Mouse (Mus musculus) cerebellum, adult 2 months (tissue): Measurements from ENCODE around the gene Pla2g3. TPM values are rescaled to one million over a fixed set of nuclear protein-coding genes. Genes with fewer than 3 reads are reported as not detected.
A peak's percentile ranks its signal among the peaks of the same experiment; 100 is the strongest.

ENCODE experiments used
- DNase-seq, 2 experiments: peaks; one replicate each; pipeline ENCODE4 v3.0.0; 2021
- H3K27ac ChIP-seq: fragments of 200-500 bp; 2 replicates; pipeline ENCODE4 v1.5.1; 2012; ENCODE audit warnings: low read length, control low read depth, inconsistent platforms; ENCODE audit not compliant: insufficient read depth
- H3K27me3 ChIP-seq: fragments of 200-500 bp; 2 replicates; pipeline ENCODE4 v1.6.1; 2012; ENCODE audit warnings: inconsistent platforms, mild to moderate bottlenecking, low read length, moderate library complexity; ENCODE audit not compliant: control insufficient read depth, insufficient read depth
- H3K4me1 ChIP-seq: fragments of 200-500 bp; 2 replicates; pipeline ENCODE4 v1.6.1; 2011; ENCODE audit warnings: low read length; ENCODE audit not compliant: control insufficient read depth, insufficient read depth
- H3K4me3 ChIP-seq: fragments of 200-500 bp; replicated peaks from 2 replicates; pipeline ENCODE3; 2011; ENCODE audit warnings: mild to moderate bottlenecking, low read depth, low read length, control low read depth; ENCODE audit not compliant: insufficient read depth
- CTCF ChIP-seq: fragments of 200-500 bp; IDR thresholded peaks from 2 replicates; pipeline ENCODE4 v1.5.1; 2011; ENCODE audit warnings: low read depth, mild to moderate bottlenecking, control low read depth, low read length, moderate library complexity, borderline replicate concordance; ENCODE audit not compliant: insufficient read depth
- POLR2A ChIP-seq: fragments of 200-500 bp; IDR thresholded peaks from 2 replicates; pipeline ENCODE4 v1.6.1; 2011; ENCODE audit warnings: low read length, control low read depth, borderline replicate concordance; ENCODE audit not compliant: insufficient read depth
- WGBS: fragments of 180-500 bp; shearing (Covaris S2); methylation state at CpG from one replicate; pipeline ENCODE4 v1.1.7; 2018; 5-methylcytosine and 5-hydroxymethylcytosine counted together
- polyA plus RNA-seq: library from polyadenylated mRNA; depleted of rRNA; stranded (reverse); fragments of >200 nt; gene quantifications from 2 replicates; pipeline ENCODE4 v1.2.3, GENCODE M21; 2012

Gene Pla2g3
- polyA plus RNA-seq, 1 experiment = 4.0 TPM

- DNase-seq = peak in 1 of 2 experiments; percentile 41
- WGBS = 33% methylated on average over 5 of the region's 5 CpGs
- no peak overlapping the region for H3K4me3 ChIP-seq
- TF ChIP-seq POLR2A (no peak), CTCF (no peak)
- no peaks in the 10 kb centered on the region for H3K27me3 ChIP-seq
- no peak overlapping the region for H3K27ac ChIP-seq
- H3K4me1 ChIP-seq = peaks cover 32% of the 10 kb centered on the region
Measured at GRCm38 (mm10) chr11:3496756-3497155, 8.7 kb downstream of the Pla2g3 start.

DNA sequence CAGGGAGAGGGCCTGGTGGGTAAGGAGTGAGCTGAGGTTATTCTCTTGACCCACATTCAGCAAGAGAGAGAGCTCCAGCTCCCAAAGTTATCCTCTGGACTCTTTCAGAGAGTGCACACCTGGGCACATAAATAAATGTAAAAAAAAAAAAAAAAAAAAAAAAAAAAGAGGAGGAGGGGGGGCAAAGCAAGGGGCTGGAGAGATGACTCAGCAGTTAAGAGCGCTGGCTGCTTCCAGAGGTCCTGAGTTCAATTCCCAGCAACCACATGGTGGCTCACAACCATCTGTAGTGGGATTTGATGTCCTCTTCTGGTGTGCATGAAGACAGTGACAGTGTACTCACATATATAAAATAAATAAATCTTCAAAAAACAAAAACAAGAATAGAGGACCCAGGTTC, 9.2 kb downstream of the Pla2g3 start:
- no peaks in the 10 kb centered on the region for H3K27me3 ChIP-seq
- H3K4me3 ChIP-seq = no peak overlapping the region
- H3K4me1 ChIP-seq = peaks cover 27% of the 10 kb centered on the region
- DNase-seq = no peak
- no peak overlapping the region for H3K27ac ChIP-seq
- WGBS = 77% methylated on average over 1 of the region's 1 CpGs
- TF ChIP-seq CTCF = no peak

DNA sequence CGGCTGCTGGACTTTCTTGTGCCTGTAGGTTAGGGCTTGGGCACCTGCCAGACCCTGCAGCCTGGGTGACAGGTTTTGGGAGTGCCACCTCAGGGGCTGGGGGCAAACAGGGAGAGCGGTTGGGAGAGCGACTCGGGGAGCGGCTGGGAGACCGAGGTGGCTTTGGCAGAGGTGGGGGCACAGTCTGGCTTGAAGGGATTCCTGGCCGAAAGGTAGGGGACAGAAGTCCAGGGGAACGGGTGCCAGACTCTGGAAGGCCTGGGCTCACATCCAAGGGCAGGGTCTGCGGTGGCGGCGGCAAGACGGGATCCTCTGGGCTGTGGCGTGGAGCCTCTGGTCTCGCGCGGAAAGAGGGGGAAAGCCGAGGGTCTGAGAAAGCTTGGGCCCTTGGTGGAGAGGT, 14.0 kb downstream of the Pla2g3 start:
- 18% methylated on average over 17 of the region's 17 CpGs for WGBS
- H3K27ac ChIP-seq = peak overlapping the region; percentile 94
- TF ChIP-seq POLR2A = no peak
- H3K4me3 ChIP-seq = peak overlapping the region; percentile 87
- peaks cover 31% of the 10 kb centered on the region for H3K4me1 ChIP-seq
- no peaks in the 10 kb centered on the region for H3K27me3 ChIP-seq
- peak in 1 of 2 experiments; percentile 69 for DNase-seq

GRCm38 (mm10) chr11:3502459-3503072, 14.5 kb downstream of the Pla2g3 start:
- peak; percentile 70 to 74 for DNase-seq
- 12% methylated on average over 18 of the region's 18 CpGs for WGBS
- peak overlapping the region; percentile 87 for H3K4me3 ChIP-seq
- H3K27me3 ChIP-seq = no peaks in the 10 kb centered on the region
- peak overlapping the region; percentile 94 for H3K27ac ChIP-seq
- peaks cover 37% of the 10 kb centered on the region for H3K4me1 ChIP-seq
- TF ChIP-seq CTCF = no peak
- peak; percentile 9; the same call in 1 of the 2 replicates for TF ChIP-seq POLR2A

DNA sequence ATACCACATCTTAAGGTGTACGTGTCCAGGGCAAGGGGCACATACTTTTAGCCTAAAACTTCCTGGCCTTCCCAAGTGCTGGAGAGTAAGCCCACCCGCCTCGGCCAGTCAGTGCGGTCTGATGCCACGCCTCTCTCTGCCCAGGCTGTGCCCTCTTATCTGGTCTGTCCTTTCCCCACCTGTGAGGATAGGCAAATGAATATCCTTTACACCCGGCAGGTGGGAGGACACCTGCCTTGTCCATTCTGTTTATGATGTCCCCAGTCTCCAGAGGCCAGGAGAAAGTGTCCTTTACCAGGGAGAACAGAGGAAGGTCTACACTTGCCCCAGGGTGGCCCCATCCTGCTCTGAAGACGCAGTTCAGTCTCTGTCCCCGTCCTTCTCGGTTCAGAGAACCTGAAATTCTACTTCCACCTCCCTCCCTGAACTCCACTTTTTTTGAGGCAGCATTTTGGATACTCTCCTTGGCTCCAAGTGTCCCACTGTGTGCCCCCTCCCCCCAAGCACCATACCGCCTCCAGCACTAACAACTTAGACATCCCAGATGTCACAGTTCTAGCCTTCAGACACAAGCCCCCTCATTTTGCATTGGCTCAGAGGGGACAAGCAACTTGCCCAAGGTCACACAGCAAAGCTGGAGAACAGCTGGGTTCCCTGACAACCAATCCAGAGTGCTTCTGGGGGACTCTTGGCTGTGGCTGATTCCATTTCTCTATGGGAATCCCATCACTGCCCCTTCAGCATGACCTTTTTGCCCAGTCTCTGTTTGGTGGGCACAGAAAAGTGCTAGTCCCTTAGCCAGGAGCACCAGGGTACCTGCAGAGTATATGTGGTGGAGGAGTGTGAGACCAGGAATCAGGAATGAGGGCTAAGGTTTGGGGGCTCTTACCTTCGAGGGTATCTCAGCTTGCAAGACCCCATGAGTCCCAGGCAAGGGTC, 15.9 kb downstream of the Pla2g3 start:
- peak overlapping the region; percentile 94 for H3K27ac ChIP-seq
- peak overlapping the region; percentile 87 for H3K4me3 ChIP-seq
- DNase-seq = peak in 1 of 2 experiments; percentile 48
- H3K27me3 ChIP-seq = no peaks in the 10 kb centered on the region
- TF ChIP-seq CTCF (no peak), POLR2A (no peak)
- 15% methylated on average over 11 of the region's 11 CpGs for WGBS
- H3K4me1 ChIP-seq = peaks cover 44% of the 10 kb centered on the region

DNA sequence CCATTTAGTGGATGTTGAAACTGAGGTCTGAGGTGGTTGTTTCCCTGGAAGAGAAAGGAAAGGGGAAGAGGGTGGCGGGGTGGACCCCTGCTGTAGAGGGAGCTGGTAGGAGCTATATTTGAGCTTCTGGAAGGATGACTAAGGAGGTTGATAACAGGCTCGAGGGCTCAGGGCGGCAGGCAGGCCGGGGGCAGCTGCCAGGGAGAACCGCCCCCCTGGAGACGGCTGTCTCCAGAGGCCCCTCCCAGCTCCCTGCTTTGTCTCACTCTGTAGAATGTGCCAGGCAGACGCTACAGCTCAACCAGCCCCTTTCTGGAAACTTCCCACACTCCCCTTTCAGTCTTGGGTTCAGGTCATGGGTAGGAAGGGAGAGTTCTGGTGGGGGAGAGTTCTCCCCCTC, 20.1 kb downstream of the Pla2g3 start:
- no peak for TF ChIP-seq POLR2A
- TF ChIP-seq CTCF = no peak
- no peaks in the 10 kb centered on the region for H3K27me3 ChIP-seq
- 0 out of 2 replicates have a peak overlapping the region, but pooled peaks have one; percentile 2 for H3K27ac ChIP-seq
- no peak overlapping the region for H3K4me3 ChIP-seq
- WGBS = 35% methylated on average over 7 of the region's 7 CpGs
- peaks cover 28% of the 10 kb centered on the region for H3K4me1 ChIP-seq
- no peak for DNase-seq

- H3K4me1 ChIP-seq = peaks cover 33% of the 10 kb centered on the region
- no peak overlapping the region for H3K4me3 ChIP-seq
- no peak for TF ChIP-seq POLR2A
- no peak for TF ChIP-seq CTCF
- DNase-seq = peak in 1 of 2 experiments; percentile 32
- H3K27ac ChIP-seq = no peak overlapping the region
- 38% methylated on average over 8 of the region's 8 CpGs for WGBS
- H3K27me3 ChIP-seq = no peaks in the 10 kb centered on the region
Measured at GRCm38 (mm10) chr11:3509181-3510085, 21.3 kb downstream of the Pla2g3 start.

DNA sequence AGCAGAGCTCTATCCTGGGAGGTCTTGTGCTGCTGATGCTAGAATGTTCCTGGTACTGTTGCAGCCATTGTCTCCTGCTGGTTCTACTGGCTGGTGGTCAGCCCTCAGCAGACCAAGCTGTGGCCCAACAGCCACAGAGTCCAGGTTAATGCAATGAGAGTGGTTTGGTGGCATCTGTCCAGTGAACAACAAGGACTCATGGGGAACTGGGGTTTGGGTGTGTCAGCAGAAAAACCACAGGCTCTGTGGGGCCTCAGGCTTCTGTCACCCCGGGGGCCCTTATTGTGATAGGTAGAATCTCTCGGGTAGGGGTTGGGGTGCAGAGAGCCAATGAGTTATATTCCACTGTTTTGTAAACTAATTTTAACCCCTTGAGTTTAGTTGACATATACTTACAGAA, 22.2 kb downstream of the Pla2g3 start:
- Histone ChIP-seq H3K27ac (no peak overlapping the region), H3K27me3 (no peaks in the 10 kb centered on the region), H3K4me3 (no peak overlapping the region), H3K4me1 (peaks cover 27% of the 10 kb centered on the region)
- no peak for DNase-seq
- TF ChIP-seq CTCF (no peak), POLR2A (no peak)
- 85% methylated on average over 2 of the region's 2 CpGs for WGBS
